Mouse (Mus musculus) limb, embryonic 14.5 days (tissue): ENCODE measurements around the gene Sez6l. TPM values are rescaled to one million over a fixed set of nuclear protein-coding genes. Genes with fewer than 3 reads are reported as not detected.

Experiments
- ATAC-seq: fragments of 200-750 bp; cut with Nextera tagmentation; 2 replicates; pipeline ENCODE4 v1.8.0; 2017; ENCODE audit warnings: low read depth, moderate number of reproducible peaks, moderate TSS enrichment; ENCODE audit not compliant: low FRiP score
- DNase-seq: peaks from one replicate; pipeline ENCODE4 v3.0.0-alpha.2; 2015; ENCODE audit warnings: low spot score
- H3K27ac ChIP-seq: fragments of 300-500 bp; sonication (generic); replicated peaks from 2 replicates; pipeline ENCODE4 v1.5.1; 2014; ENCODE audit warnings: low read depth, mild to moderate bottlenecking, low read length, moderate library complexity, mixed read lengths
- H3K27me3 ChIP-seq: fragments of 300-500 bp; sonication (generic); 2 replicates; pipeline ENCODE4 v1.6.1; 2014; ENCODE audit warnings: low read length, mixed read lengths; ENCODE audit not compliant: control insufficient read depth, insufficient read depth
- H3K36me3 ChIP-seq: fragments of 300-500 bp; sonication (generic); 2 replicates; pipeline ENCODE4 v1.6.1; 2014; ENCODE audit warnings: mild to moderate bottlenecking, low read length, moderate library complexity, mixed read lengths; ENCODE audit not compliant: control insufficient read depth, insufficient read depth
- H3K4me1 ChIP-seq: fragments of 300-500 bp; sonication (generic); 2 replicates; pipeline ENCODE4 v1.6.1; 2014; ENCODE audit warnings: antibody characterized with exemption, low read length, mixed read lengths; ENCODE audit not compliant: control insufficient read depth, insufficient read depth
- H3K4me2 ChIP-seq: fragments of 300-500 bp; sonication (generic); replicated peaks from 2 replicates; pipeline ENCODE4 v1.6.1; 2014; ENCODE audit warnings: low read depth, mild to moderate bottlenecking, low read length, moderate library complexity; ENCODE audit not compliant: severe bottlenecking
- H3K4me3 ChIP-seq: fragments of 300-500 bp; sonication (generic); replicated peaks from 2 replicates; pipeline ENCODE4 v1.5.1; 2014; ENCODE audit warnings: low read length
- H3K9ac ChIP-seq: fragments of 300-500 bp; sonication (generic); 2 replicates; pipeline ENCODE4 v1.6.1; 2014; ENCODE audit warnings: mild to moderate bottlenecking, low read depth, low read length, moderate library complexity; ENCODE audit not compliant: severe bottlenecking
- H3K9me3 ChIP-seq: fragments of 300-500 bp; sonication (generic); 2 replicates; pipeline ENCODE4 v1.6.1; 2016; ENCODE audit warnings: low read length; ENCODE audit not compliant: control insufficient read depth
- POLR2A ChIP-seq: fragments of 200-500 bp; IDR thresholded peaks from 2 replicates; pipeline ENCODE4 v1.8.0; 2012; ENCODE audit warnings: inconsistent platforms, mild to moderate bottlenecking, moderate library complexity, borderline replicate concordance; ENCODE audit not compliant: insufficient read depth, insufficient read length; ENCODE audit errors: extremely low read depth
- WGBS: fragments of 180-500 bp; shearing (Covaris S2); extraction: QIAGEN DNeasy Blood & Tissue Kit; methylation state at CpG from one replicate; pipeline ENCODE4 v1.1.7; 2014; 5-methylcytosine and 5-hydroxymethylcytosine counted together
- polyA plus RNA-seq, 2 experiments: library from polyadenylated mRNA; depleted of rRNA in 1 of 2; stranded (reverse) in 1 of 2; unstranded in 1 of 2; fragments of >200 nt; fragmentation: Nextera tagmentation in 1 of 2; extraction: Ambion mirVana in 1 of 2; gene quantifications; 2 replicates each; pipeline versions ENCODE4 v1.2.1 to v1.2.3; 2012 to 2014

Sez6l gene
- polyA plus RNA-seq, 2 experiments = 0.89 to 1.8 TPM

DNA sequence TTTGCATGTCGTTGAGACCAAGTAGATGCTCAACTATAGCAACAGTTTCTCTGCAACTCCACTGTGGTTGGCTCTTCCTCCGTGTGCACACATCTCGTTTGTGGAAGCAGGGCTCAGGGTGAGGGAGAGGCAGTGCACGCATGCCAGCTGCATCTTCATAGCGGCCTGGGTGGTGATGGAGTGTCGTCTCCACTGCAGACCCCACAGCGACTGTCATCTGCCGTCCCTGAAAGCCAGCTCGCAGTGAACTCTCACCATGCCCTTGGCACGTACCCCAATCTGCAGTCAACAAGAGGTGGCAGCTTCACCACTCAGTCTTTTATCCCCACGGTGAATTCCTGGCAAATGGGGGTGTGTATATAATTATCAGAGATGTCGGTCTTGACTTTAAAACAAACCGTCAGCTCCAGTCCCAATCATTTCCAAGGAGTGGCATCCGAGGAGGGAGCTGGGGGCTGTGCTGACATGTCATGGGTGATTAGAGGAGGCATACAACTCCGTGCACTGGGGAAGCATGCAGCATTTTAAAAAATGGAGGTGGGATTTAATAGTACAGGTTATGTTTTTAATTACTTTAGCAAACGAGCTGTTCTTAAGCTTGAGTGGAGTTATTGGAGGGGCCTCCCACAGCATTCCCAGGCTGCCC, 40.7 kb upstream of the Sez6l start:
- DNase-seq (no peak), ATAC-seq (no peak)
- no peak overlapping the region for H3K4me2 ChIP-seq
- no peak for TF ChIP-seq POLR2A
- no peak overlapping the region for H3K9ac ChIP-seq
- H3K4me3 ChIP-seq = no peak overlapping the region
- no peaks in the 10 kb centered on the region for H3K4me1 ChIP-seq
- no peaks in the 10 kb centered on the region for H3K9me3 ChIP-seq
- no peaks in the 10 kb centered on the region for H3K36me3 ChIP-seq
- no peaks in the 10 kb centered on the region for H3K27me3 ChIP-seq
- H3K27ac ChIP-seq = no peak overlapping the region
- WGBS = 62% methylated on average over 16 of the region's 16 CpGs

DNA sequence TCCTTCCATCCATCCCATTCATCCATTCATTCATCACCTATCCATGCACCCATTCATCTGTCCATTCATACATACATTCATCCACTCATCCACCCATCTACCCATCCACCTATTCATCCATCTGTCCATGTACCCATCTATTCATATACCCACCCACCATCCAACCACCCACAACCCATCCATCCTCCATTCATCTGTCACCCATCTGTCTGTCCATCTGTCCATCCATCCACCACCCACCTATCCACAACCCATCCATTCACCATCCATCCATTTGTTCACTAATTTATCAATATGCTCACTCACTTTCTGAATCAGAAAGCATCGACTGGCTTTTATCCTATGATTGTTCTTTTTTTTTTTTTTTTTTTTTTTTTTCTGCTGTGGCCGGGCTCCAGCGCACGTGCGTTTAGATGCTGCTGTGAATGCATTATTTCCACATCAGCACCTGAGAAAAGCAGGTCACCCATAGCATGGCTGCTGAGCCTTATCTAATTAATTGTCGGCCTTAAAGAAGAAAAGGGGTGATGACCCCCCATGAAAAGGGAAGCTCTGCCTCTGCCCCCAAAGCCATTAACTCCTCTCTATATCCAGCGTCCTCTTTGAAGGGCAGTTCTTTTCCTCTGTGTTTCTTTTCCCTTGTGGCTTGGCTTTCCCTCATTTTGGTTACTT, 39.1 kb upstream of the Sez6l start:
- no peak overlapping the region for H3K4me3 ChIP-seq
- no peak overlapping the region for H3K27ac ChIP-seq
- no peaks in the 10 kb centered on the region for H3K27me3 ChIP-seq
- no peak overlapping the region for H3K9ac ChIP-seq
- 83% methylated on average over 7 of the region's 7 CpGs for WGBS
- no peaks in the 10 kb centered on the region for H3K9me3 ChIP-seq
- no peak for TF ChIP-seq POLR2A
- no peak overlapping the region for H3K4me2 ChIP-seq
- no peaks in the 10 kb centered on the region for H3K4me1 ChIP-seq
- no peaks in the 10 kb centered on the region for H3K36me3 ChIP-seq
- ATAC-seq = no peak
- DNase-seq = no peak

DNA sequence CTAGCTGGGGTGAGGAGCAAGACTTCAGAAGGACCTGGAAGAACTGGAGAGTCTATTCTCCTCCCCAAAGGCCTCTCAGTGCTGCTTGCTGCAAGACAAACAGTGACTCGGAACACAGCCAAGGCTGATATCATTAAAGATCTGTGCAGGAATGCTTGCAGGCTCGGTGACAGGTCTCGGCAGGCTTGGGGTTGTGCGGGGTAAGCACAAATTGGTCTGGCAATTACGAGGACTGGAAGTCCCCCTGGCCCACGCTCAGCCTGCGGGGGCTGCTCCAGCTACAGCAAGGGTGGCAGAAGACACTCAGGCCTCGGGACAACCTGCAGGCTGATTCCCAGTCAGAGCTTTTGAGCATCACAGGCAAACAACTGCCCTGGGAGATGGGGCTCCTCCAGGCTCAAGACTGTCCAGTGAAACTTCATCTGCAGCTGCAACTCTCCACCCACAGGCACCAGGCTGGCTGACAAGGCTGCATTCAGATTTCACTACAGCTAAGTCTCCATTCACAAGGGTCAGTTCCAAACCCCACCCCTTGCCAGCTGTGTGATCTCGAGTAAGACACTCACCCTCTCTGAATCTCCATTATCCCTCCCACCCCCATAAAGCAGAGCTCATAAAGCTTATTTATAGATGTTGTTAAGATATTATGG, 31.0 kb upstream of the Sez6l start:
- Histone ChIP-seq H3K9me3 (no peaks in the 10 kb centered on the region), H3K36me3 (no peaks in the 10 kb centered on the region), H3K27me3 (no peaks in the 10 kb centered on the region), H3K4me1 (peaks cover 13% of the 10 kb centered on the region), H3K9ac (no peak overlapping the region), H3K27ac (no peak overlapping the region), H3K4me2 (no peak overlapping the region), H3K4me3 (no peak overlapping the region)
- ATAC-seq = peak; percentile 27; the same call in 1 of the 2 replicates
- peak; percentile 70 for DNase-seq
- no peak for TF ChIP-seq POLR2A
- WGBS = 15% methylated on average over 9 of the region's 9 CpGs

DNA sequence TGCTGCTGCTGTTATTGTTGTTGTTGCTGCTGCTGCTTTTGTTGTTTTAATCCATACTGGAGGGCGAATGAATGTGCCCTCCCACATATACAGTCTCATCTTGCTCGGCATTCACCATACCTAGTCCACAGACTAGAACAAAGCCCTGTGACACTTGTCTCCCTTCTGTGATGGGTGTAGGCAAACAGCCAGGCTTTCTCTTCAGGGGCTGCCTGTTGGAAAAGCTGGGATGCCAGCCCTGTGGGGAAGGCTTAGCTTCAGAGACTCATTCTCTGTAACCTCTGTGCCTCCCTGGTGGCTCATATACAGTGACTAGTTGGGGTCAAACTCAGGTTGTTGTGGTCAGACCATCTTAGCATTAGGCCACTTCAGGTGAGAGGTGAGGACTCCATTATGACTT, 30.1 kb upstream of the Sez6l start:
- Histone ChIP-seq H3K27ac (no peak overlapping the region), H3K27me3 (no peaks in the 10 kb centered on the region), H3K36me3 (no peaks in the 10 kb centered on the region), H3K9ac (no peak overlapping the region), H3K9me3 (no peaks in the 10 kb centered on the region), H3K4me1 (peaks cover 13% of the 10 kb centered on the region), H3K4me3 (no peak overlapping the region), H3K4me2 (no peak overlapping the region)
- DNase-seq = no peak
- ATAC-seq = no peak
- WGBS = 66% methylated on average over 2 of the region's 2 CpGs
- no peak for TF ChIP-seq POLR2A

DNA sequence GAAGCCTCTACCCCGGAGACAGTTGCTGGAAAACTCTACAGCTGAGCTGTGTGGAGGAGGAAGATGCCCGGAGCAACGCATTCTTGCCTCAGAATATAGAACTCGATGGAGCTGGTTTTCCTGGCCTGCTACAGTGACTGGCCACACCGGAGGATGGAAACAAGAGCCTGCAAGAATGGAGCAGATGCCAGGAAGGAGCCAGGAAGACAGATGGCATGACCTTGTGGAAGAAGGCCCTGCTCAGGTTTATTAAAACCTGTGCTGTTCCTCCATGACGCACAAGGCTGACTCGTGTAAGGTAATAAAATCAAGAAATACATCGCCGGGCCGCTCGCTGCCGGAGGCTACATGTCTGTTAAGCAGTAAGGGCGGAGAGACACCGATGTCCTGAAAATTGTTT, 28.4 kb upstream of the Sez6l start:
- TF ChIP-seq POLR2A = no peak
- WGBS = 42% methylated on average over 14 of the region's 14 CpGs
- no peaks in the 10 kb centered on the region for H3K9me3 ChIP-seq
- H3K4me1 ChIP-seq = peaks cover 22% of the 10 kb centered on the region
- no peak overlapping the region for H3K27ac ChIP-seq
- no peaks in the 10 kb centered on the region for H3K36me3 ChIP-seq
- no peak overlapping the region for H3K4me3 ChIP-seq
- H3K27me3 ChIP-seq = no peaks in the 10 kb centered on the region
- no peak overlapping the region for H3K4me2 ChIP-seq
- DNase-seq (no peak), ATAC-seq (no peak)
- H3K9ac ChIP-seq = no peak overlapping the region
